Comparison of ENCODE assay signal across 10 mouse cellular contexts in genomic region chr14:77174491-77174890, GRCm38 (mm10). TPM values are rescaled to one million over a fixed set of nuclear protein-coding genes. Genes with fewer than 3 reads are reported as not detected.
A peak's percentile ranks its signal among the peaks of the same experiment; 100 is the strongest.
DNase-seq lines count a peak whose midpoint lies in the region; ATAC-seq and TF ChIP-seq lines count a peak whose summit lies in the region.
"Had no signal": no experiment of that assay in that cellular context is flagged by ENCODE, and none has a peak within 500 bp of the region (broad histone marks: within the 10 kb centered on the region; RNA-seq: fewer than 3 reads in every experiment).

No protein-coding gene starts in this region.

- no peak overlapping the region for H3K4me3 ChIP-seq in heart, postnatal 0 days (ENCODE audit: low read depth, low read length)
- no peak overlapping the region for H3K4me3 ChIP-seq in embryonic facial prominence, embryonic 14.5 days (ENCODE audit: low read depth, low read length)
- no peak overlapping the region for H3K4me3 ChIP-seq in hindbrain, postnatal 0 days (ENCODE audit: low read length)

- WGBS in heart, postnatal 0 days: 37% methylated on average over 15 of the region's 15 CpGs
- WGBS in embryonic facial prominence, embryonic 14.5 days: 69% methylated on average over 15 of the region's 15 CpGs
- 38% methylated on average over 15 of the region's 15 CpGs for WGBS in hindbrain, postnatal 0 days

- no peak overlapping the region for H3K27ac ChIP-seq in heart, postnatal 0 days (ENCODE audit: low read depth)
- H3K27ac ChIP-seq in embryonic facial prominence, embryonic 14.5 days (replicated peaks; ENCODE audit: low read depth, low read length): no peak overlapping the region
- H3K27ac ChIP-seq in hindbrain, postnatal 0 days: peak overlapping the region; percentile 27; the same call in 1 of the 2 replicates

- intact Hi-C loops in left cerebral cortex, postnatal 14 days (cut with DNase I): no loop called here

- TF ChIP-seq CTCF in heart, postnatal 0 days (IDR thresholded peaks at IDR 0.05; ENCODE audit: low read depth): no peak
- TF ChIP-seq CTCF in hindbrain, postnatal 0 days (IDR thresholded peaks at IDR 0.05; ENCODE audit: low read depth): no peak

- no peaks in the 10 kb centered on the region for H3K27me3 ChIP-seq in heart, postnatal 0 days (ENCODE audit: control insufficient read depth, insufficient read depth, low read length)
- H3K27me3 ChIP-seq in embryonic facial prominence, embryonic 14.5 days (replicated peaks; ENCODE audit: control insufficient read depth, insufficient read depth, low read length): no peaks in the 10 kb centered on the region
- H3K27me3 ChIP-seq in hindbrain, postnatal 0 days (ENCODE audit: insufficient read depth, low read length): no peaks in the 10 kb centered on the region

- H3K4me1 ChIP-seq in heart, postnatal 0 days (ENCODE audit: control insufficient read depth, insufficient read depth): no peaks in the 10 kb centered on the region
- H3K4me1 ChIP-seq in embryonic facial prominence, embryonic 14.5 days (ENCODE audit: control insufficient read depth, insufficient read depth, low read length): no peaks in the 10 kb centered on the region
- H3K4me1 ChIP-seq in hindbrain, postnatal 0 days (ENCODE audit: insufficient read depth, low read length): no peaks in the 10 kb centered on the region

- DNase-seq in heart, postnatal 0 days (ENCODE audit: low spot score): peak; percentile 9
- no peak for DNase-seq in heart, adult 18-20 months
- peak; percentile 67 for DNase-seq in cerebellum, adult 11 months
- peak; percentile 74 for DNase-seq in embryonic facial prominence, embryonic 14.5 days (ENCODE audit: low spot score)
- peak; percentile 83 for DNase-seq in hindbrain, postnatal 0 days (ENCODE audit: low spot score)
- no peak for DNase-seq in kidney, postnatal 14 days
- no peak for DNase-seq in left cerebral cortex, postnatal 14 days (ENCODE audit: low spot score in 2 of 2)
- no peak for DNase-seq in thymus, postnatal 36 days
- DNase-seq: kidney, postnatal 36 days; lung, adult 18-20 months had no signal

- TF ChIP-seq EP300 in heart, postnatal 0 days (IDR thresholded peaks at IDR 0.05; ENCODE audit: low read depth): no peak

- ATAC-seq in heart, postnatal 0 days (ENCODE audit: insufficient read depth, low read depth): peak; percentile 39; the same call in 1 of the 2 replicates
- ATAC-seq in embryonic facial prominence, embryonic 14.5 days (ENCODE audit: low read depth): peak; percentile 86; the same call in 1 of the 2 replicates
- peak; percentile 93 for ATAC-seq in hindbrain, postnatal 0 days

- no peaks in the 10 kb centered on the region for H3K9me3 ChIP-seq in heart, postnatal 0 days (replicated peaks; ENCODE audit: control insufficient read depth, low read length)
- H3K9me3 ChIP-seq in embryonic facial prominence, embryonic 14.5 days (ENCODE audit: control insufficient read depth, low read length): no peaks in the 10 kb centered on the region
- H3K9me3 ChIP-seq in hindbrain, postnatal 0 days (ENCODE audit: low read length): no peaks in the 10 kb centered on the region

- H3K36me3 ChIP-seq in heart, postnatal 0 days (replicated peaks; ENCODE audit: control insufficient read depth, insufficient read depth, low read length): no peaks in the 10 kb centered on the region
- no peaks in the 10 kb centered on the region for H3K36me3 ChIP-seq in embryonic facial prominence, embryonic 14.5 days (ENCODE audit: control insufficient read depth, insufficient read depth, low read length)
- H3K36me3 ChIP-seq in hindbrain, postnatal 0 days (ENCODE audit: insufficient read depth, low read length): no peaks in the 10 kb centered on the region

- H3K4me2 ChIP-seq in heart, postnatal 0 days (ENCODE audit: low read depth, low read length): no peak overlapping the region
- H3K4me2 ChIP-seq in embryonic facial prominence, embryonic 14.5 days (ENCODE audit: low read depth, low read length): no peak overlapping the region
- 0 out of 2 replicates have a peak overlapping the region, but pooled peaks have one; percentile 2 for H3K4me2 ChIP-seq in hindbrain, postnatal 0 days (ENCODE audit: low read depth, low read length)

- H3K9ac ChIP-seq in heart, postnatal 0 days (replicated peaks; ENCODE audit: low read depth, low read length): no peak overlapping the region
- no peak overlapping the region for H3K9ac ChIP-seq in embryonic facial prominence, embryonic 14.5 days (ENCODE audit: low read depth, low read length)
- no peak overlapping the region for H3K9ac ChIP-seq in hindbrain, postnatal 0 days (replicated peaks; ENCODE audit: low read length)

RNA-seq across cellular contexts. Expression of gene Enox1, which starts 17.9 kb away (rescaled TPM):
- 1.7 and 2.6 TPM in 2 replicates for total RNA-seq in heart, postnatal 0 days (2014; rRNA removed; ENCODE audit: low replicate concordance)
- polyA plus RNA-seq in heart, postnatal 0 days (2015; fragmentation: Nextera tagmentation; extraction: Ambion mirVana): 0.78 and 0.83 TPM in 2 replicates
- total RNA-seq in heart, adult 18-20 months (2021): under 1 TPM; 0.75 to 0.89 TPM
- polyA plus RNA-seq in embryonic facial prominence, embryonic 14.5 days (2014; fragmentation: Nextera tagmentation; extraction: Ambion mirVana): 14.1 and 14.6 TPM in 2 replicates
- total RNA-seq in hindbrain, postnatal 0 days (2014; rRNA removed): 42.7 and 43.5 TPM in 2 replicates
- 29.1 and 30.7 TPM in 2 replicates for polyA plus RNA-seq in hindbrain, postnatal 0 days (2015; fragmentation: Nextera tagmentation; extraction: Ambion mirVana)
- 10 to 100 TPM; 50.6 to 51.7 TPM for total RNA-seq in left cerebral cortex, postnatal 14 days (2021)

Comparison
In these comparisons a context has a peak if more than half of its experiments do, and no peak if none do; other contexts are left out.
1. DNase-seq: peak in heart, postnatal 0 days (single experiment), cerebellum, adult 11 months (single experiment), embryonic facial prominence, embryonic 14.5 days (single experiment) and hindbrain, postnatal 0 days (single experiment); none in heart, adult 18-20 months (0 of 2), kidney, postnatal 14 days (single experiment), left cerebral cortex, postnatal 14 days (0 of 2) and thymus, postnatal 36 days (0 of 2).
2. ATAC-seq: peak in every context shown above with its lines; median percentile 93 in hindbrain, postnatal 0 days; 86 in embryonic facial prominence, embryonic 14.5 days; 39 in heart, postnatal 0 days.
3. RNA of gene Enox1, which starts 17.9 kb away (total RNA-seq): 50.6 to 51.7 TPM in left cerebral cortex, postnatal 14 days and 42.7 to 43.5 TPM in hindbrain, postnatal 0 days; 1.7 to 2.6 TPM in heart, postnatal 0 days and 0.75 to 0.89 TPM in heart, adult 18-20 months; every median in the first group is over 10 times any median in the second.